Mouse (Mus musculus) ES-E14 (cell line): Measurements from ENCODE around the gene Stat6.

ENCODE experiments used
- CHD2 ChIP-seq: IDR thresholded peaks from 2 replicates; pipeline ENCODE4 v1.6.1; 2014; ENCODE audit warnings: mild to moderate bottlenecking, low read depth, low read length, inconsistent platforms
- HCFC1 ChIP-seq: IDR thresholded peaks from 2 replicates; pipeline ENCODE4 v1.6.1; 2012; ENCODE audit warnings: low read length, inconsistent platforms, borderline replicate concordance; ENCODE audit not compliant: insufficient read depth
- MAFK ChIP-seq: IDR thresholded peaks from 2 replicates; pipeline ENCODE4 v1.6.1; 2014; ENCODE audit warnings: mild to moderate bottlenecking, low read depth, low read length, inconsistent platforms; ENCODE audit not compliant: insufficient read depth
- ZC3H11A ChIP-seq: IDR thresholded peaks from 2 replicates; pipeline ENCODE4 v1.6.1; 2012; ENCODE audit warnings: low read depth, mild to moderate bottlenecking, inconsistent platforms, low read length, borderline replicate concordance
- ZNF384 ChIP-seq: IDR thresholded peaks from 2 replicates; pipeline ENCODE4 v1.6.1; 2012; ENCODE audit warnings: low read depth, low read length, inconsistent platforms

- TF ChIP-seq ZC3H11A (no peak), MAFK (no peak), HCFC1 (no peak), ZNF384 (no peak), CHD2 (no peak)
These were observed 19.2 kb upstream of the Stat6 start for GRCm38 (mm10) chr10:127623439-127624216.
